Mouse (Mus musculus): Measurements from ENCODE around the gene Themis3.

The Themis3 gene

DNA sequence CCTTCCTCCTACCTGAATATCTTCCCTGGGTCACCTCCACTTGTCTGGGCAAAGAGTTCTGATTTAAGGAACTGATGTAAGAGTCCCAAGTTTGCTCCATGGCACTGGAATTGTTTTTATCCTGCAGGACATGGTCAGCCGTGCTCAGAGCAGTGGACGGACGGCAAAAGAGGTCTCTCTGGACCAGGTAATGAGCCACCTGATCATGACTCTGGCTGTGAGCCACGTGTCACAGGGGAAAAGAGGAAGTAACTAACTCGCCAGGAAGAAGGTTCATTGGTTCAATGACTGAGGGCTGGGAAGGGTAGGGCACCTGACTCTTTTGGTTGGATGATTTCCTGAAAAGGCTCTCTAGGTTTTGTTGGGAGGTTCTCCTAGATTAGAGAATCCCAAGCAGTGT lies at the start of gene Themis3:
Themis3 (minus strand) TSS at position 187 of the 400 bp plus-strand sequence.
- no peak for DNase-seq

GRCm38 (mm10) chr17:66637951-66638722 lies 43.7 kb upstream of the Themis3 start:
- no peak for DNase-seq

DNA sequence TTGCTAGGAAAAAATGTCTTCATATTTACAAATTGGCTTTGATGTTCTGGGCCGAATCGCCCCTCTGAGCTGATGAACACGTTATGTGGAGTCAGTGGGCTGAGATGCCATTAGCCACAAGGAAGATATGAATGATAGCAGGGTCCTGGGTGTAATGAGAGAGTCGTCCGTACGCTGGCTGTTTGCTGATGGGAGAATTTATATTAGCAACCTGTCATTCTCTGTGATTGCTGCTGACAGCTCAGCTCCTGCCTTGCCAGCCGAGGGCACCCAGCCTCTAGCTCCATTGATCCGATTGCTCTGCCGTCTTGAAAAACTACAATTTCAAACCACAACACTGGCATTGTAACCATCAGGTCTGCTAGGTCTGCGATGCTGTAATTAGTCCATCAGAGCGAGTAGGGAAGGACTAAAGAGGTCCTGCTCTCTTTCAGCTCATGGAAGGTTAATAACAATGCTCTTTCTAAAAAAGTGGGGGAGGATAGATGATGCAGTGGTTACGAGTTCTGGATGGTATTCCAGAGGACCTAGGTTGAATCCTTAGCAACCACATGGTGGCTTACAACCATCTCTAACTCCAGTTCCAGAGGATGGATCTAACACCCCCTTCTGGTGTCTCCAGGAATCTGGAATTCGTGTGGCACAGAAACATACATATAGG lies 25.7 kb upstream of the Themis3 start:
- no peak for DNase-seq

- no peak for DNase-seq
These were observed 24.9 kb upstream of the Themis3 start for GRCm38 (mm10) chr17:66619255-66619826.

- DNase-seq: no peak
These were observed 15.6 kb upstream of the Themis3 start for GRCm38 (mm10) chr17:66610032-66610431.

DNA sequence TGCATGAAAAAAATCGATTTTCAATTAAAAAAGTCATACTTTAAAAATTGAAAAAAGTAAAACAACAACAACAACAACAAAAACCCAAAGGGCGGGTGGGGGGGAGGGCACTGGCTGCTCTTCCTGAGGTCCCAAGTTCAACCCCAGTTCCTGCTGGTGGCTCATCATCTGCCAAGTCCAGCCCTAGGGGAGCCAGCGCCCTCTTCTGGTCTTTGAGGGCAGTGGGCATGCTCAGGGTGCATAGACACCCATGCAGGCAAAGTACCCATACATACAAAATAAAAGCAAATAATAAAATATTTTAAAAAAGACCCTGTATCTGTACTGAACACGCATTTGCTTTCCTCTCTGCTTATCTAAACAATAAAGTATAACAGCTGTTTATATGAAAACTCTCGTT lies 10.5 kb upstream of the Themis3 start:
- DNase-seq: no peak

DNA sequence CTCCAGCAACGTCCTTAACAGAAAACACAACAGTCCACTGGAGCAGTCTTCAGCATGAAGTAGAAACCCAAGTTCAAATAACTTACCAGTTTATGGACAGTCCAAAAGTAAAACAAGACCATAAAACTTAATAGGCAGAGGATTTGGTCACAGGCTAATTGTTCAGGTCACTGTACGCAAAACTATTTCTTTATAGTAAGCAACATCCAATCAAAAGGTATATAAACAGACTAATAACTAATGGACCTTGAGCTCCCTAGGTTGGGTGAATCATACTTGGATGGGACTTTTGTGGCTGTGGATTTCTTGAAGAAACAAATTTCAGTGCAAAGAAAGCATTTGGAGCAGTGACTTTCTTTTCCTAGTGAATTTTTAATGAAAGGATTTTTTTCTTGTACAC lies 6.8 kb upstream of the Themis3 start:
- DNase-seq: no peak

DNA sequence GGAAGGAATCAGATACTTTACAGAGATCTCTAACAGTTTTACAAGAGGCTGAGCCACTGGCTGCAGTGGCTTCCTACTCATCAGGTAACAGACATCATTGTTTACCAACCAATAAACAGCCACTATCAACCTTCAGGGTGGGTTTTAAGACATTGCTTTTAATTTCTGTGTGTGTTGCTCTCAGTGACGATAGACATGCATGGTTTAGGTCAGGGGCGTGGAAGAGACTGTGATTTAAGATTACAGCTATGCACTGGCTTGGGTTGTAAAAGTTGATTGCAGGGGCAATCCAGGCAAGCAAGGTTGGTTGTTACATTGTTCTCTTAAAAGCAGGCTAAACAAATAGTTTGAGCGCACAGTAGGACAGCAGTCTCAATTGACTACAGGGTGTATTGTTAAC lies 1.4 kb upstream of the Themis3 start:
- DNase-seq: no peak

- DNase-seq: no peak
These were observed 835 bp upstream of the Themis3 start for GRCm38 (mm10) chr17:66595256-66595655.

GRCm38 (mm10) chr17:66590353-66591075 lies 3.9 kb downstream of the Themis3 start:
- DNase-seq: no peak

GRCm38 (mm10) chr17:66589864-66590263 lies 4.6 kb downstream of the Themis3 start:
- no peak for DNase-seq

DNA sequence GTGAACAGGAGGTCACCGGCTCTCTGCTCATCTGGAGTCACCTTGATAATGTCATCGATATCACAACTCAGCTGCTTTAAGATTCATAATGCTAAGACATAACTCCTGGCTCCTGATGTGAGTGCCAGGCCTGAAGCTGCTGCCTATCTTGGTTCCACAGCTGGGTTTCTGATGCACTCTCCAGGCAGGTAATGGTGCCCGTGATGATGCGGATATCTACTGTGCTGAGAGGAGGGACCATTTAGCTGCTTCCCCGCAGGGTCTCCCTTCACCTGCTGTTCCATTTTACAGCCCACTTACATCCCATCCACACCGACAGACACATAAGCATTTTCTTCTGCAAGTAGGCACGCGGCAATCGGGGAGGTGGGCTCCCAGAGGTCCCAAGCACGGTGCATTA lies 7.7 kb downstream of the Themis3 start:
- no peak for DNase-seq

DNA sequence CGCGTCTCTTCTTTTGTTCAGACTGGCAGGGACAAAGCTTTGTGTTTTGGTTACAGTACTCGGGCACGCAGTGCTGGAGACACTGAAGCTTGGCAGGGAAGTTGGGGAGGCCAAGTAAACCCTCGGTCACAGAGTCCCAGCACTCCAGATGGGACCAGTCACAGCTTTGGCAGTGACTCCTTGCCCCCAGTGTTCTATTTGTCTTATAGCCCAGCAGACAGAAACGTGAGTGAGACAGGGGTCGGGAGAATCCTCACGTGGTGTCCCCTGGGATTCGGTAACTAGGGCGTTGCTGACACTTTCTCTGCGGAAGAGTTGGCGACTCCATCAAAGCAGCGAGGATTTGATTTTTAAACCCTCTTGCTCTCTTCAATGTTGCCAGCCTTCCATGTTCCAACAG lies 8.3 kb downstream of the Themis3 start:
- no peak for DNase-seq

DNA sequence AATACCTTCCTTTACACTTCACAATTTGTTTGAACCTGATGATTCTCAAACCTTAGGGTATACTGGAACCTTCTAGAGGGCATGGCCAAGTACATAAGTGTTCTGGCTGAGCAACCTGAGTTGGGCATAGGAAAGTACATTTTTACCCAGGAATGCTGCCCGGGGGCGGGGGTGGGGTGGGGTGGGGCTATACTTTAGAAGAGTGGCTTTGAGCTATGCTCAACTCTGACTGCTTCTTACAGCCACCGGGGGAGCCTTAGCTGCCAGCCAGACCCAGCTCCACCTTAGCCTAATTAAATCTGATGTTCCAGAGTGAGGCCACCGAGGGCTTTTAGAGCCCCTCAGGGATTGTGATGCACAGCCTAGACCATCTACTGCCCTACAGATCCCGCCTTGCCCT lies 13.4 kb downstream of the Themis3 start:
- DNase-seq: no peak

DNA sequence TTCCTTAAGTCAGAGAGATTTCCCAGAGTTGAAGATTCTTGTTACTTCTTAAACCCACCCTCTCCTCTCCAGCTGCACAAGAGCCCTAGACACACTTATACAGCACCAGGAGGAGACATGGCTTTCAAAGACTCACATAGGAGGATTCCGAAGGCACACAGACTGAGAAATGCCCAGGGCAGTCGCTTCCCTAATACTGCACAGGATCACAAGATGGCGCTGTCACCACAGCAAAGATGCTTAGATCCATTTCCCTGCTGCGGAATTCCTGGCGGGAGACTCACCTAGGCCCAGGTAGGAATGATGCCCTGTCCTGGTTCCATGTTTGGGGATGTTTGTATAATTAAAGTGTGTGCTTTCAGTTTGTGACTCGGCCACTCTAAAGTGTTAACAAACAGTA lies 16.4 kb downstream of the Themis3 start:
- peak; percentile 11 for DNase-seq

DNA sequence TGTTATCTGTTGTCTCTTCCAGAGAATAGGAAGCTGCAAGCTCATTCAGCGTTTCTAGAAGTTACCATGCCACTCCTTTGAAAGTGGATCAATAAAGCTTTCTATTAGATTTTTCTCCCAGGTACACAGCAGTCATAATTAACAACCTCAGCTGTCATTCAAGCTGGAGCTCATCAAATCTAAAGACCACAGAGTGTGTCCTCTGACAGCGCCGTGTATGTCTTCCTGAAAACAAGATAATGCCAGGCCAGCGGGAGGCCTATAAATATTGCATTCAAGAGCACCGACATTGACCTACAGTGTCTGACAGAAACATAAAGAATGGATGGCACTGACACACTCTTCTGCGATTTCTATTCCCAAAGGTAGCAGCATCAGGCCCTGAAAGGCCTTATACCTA lies 16.9 kb downstream of the Themis3 start:
- no peak for DNase-seq

DNA sequence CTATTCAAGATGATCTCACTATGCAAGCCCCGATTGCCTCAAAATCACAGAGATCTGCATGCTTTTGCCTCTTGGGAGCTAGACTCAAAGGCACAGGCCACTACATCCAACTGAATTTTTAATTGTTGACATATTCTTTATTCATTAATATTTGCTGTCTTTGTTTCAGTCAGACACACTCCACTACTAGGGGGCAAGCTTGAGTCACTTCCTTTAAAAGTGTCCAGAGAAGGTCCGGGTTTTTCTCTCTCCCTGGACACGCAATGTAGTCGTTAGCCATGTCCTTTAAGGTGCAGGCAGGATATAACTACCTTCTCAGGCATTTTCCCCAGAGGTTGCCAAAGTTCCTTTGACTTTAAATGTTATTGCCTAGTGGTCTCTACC lies 21.8 kb downstream of the Themis3 start:
- DNase-seq: no peak

DNA sequence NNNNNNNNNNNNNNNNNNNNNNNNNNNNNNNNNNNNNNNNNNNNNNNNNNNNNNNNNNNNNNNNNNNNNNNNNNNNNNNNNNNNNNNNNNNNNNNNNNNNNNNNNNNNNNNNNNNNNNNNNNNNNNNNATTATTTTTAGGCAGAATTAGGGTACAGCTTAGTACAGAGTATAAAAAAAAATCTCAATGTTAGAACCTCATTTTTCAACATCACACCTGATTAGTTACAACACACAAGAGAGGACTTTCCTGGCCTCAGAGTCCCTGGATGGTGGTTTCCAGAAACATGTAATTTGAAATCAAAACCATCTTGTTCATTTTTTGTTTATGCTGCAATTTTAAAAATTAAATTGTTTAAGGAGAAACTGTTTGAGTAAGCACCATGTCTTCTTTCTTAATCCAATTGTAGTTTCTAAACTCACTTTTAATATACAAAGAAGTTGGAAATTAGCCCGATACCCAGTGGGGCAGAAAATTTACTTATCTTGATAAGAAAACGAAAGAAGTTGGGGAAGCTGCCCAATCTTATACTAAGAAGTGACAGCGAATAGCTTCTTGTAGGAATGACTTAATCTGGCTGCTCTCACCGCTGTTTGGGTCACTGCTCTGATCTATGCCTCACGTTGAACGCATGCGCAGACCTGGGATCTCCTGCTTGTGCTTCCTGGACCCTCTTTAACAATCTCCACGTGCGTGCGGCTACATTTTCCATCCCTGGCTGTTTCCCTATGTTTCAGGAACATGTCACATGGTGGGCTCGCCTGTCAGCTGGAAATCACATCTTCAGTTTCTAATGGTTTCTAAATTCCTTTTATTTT lies 22.4 kb downstream of the Themis3 start:
- no peak for DNase-seq

DNA sequence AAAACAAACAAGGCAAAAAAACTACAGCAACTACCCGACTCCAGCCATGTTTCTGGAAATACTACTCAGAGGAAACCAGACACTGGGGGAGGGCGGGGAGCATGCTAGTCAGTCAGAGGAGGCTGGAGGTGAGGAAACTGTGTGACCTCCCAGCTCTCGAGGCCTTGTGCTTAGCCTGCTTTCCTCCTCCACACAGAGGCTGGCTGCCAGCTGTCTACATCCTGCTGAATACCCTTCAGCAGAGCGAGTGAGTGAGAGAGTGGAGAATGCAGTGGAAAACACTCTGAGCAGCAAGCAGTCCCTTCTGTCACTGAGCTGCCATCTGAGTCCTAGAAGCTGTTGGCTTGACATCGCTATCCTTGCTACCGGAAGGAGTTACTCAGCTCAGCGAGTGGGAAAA lies 30.2 kb downstream of the Themis3 start:
- peak; percentile 11 for DNase-seq

- DNase-seq: no peak
These were observed 30.9 kb downstream of the Themis3 start for GRCm38 (mm10) chr17:66563551-66563950.

- no peak for DNase-seq
These were observed 33.0 kb downstream of the Themis3 start for GRCm38 (mm10) chr17:66561380-66561779.
